Mouse (Mus musculus): ENCODE results near the gene Lactb.

DNA sequence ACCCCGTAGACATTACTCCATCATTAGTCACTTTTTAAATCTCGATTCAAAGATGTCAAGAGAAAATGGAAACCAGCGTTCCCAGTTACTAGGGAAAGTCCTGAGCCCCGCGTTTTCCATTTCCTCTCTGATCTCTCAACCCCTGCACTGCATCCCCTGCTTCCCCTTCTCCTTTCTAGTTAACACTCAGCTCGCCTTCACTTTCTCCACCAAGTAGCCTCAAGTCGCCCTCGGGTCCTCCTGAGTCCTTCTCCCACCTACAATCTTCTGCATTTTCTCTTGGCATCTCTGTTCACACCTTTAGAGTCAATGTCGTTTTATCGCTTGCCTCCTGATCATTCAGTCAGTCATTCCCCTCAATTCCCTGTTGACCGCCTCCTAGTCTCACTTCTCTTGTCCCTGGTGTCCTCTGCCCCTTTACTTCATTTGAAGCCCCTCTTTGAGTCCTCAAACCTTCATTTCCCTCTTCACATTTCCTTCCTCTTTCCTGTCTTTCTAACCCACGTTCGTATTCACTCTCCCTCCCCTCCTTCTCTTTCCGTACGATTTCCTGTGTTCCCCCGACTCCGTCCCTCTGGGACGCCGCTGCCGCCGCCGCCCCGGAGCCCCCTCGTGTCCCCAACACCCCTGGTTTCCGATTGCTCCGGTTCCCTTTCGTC is 56.5 kb downstream of the Lactb start:
- TF ChIP-seq CTCF (IDR thresholded peaks at IDR 0.05; ENCODE audit: low read depth) (no peak), EP300 (IDR thresholded peaks at IDR 0.05; ENCODE audit: low read depth) (no peak)

Measured in liver, postnatal 0 days (tissue).